Mouse (Mus musculus) MEL-GATA-1-ER (cell line): ENCODE measurements around the gene Cacna1b.

Experiments
- DNase-seq: peaks from one replicate; pipeline ENCODE4 v3.0.0-alpha.2; 2012; ENCODE audit warnings: low read depth; ENCODE audit errors: extremely low read depth

Gene Cacna1b

GRCm38 (mm10) chr2:24719645-24720379, 43.1 kb downstream of the Cacna1b start:
- DNase-seq = no peak

GRCm38 (mm10) chr2:24718906-24719305, 44.0 kb downstream of the Cacna1b start:
- DNase-seq = no peak

GRCm38 (mm10) chr2:24717963-24718362, 45.0 kb downstream of the Cacna1b start:
- DNase-seq = no peak

- DNase-seq = no peak
These were observed 45.5 kb downstream of the Cacna1b start for GRCm38 (mm10) chr2:24717461-24717860.

GRCm38 (mm10) chr2:24705929-24706328, 57.0 kb downstream of the Cacna1b start:
- DNase-seq = no peak

GRCm38 (mm10) chr2:24702208-24702957, 60.6 kb downstream of the Cacna1b start:
- no peak for DNase-seq

- no peak for DNase-seq
These were observed 65.5 kb downstream of the Cacna1b start for GRCm38 (mm10) chr2:24697281-24697980.

- no peak for DNase-seq
These were observed 70.6 kb downstream of the Cacna1b start for GRCm38 (mm10) chr2:24692371-24692770.

GRCm38 (mm10) chr2:24690356-24690755, 72.6 kb downstream of the Cacna1b start:
- no peak for DNase-seq

- DNase-seq = no peak
These were observed 77.6 kb downstream of the Cacna1b start for GRCm38 (mm10) chr2:24685347-24685746.

GRCm38 (mm10) chr2:24684796-24685195, 78.2 kb downstream of the Cacna1b start:
- DNase-seq = no peak

GRCm38 (mm10) chr2:24683266-24683665, 79.7 kb downstream of the Cacna1b start:
- DNase-seq = no peak

- no peak for DNase-seq
These were observed 82.2 kb downstream of the Cacna1b start for GRCm38 (mm10) chr2:24680731-24681130.

GRCm38 (mm10) chr2:24680176-24680575, 82.8 kb downstream of the Cacna1b start:
- DNase-seq = no peak

- no peak for DNase-seq
These were observed 83.8 kb downstream of the Cacna1b start for GRCm38 (mm10) chr2:24679012-24679651.

- no peak for DNase-seq
These were observed 84.4 kb downstream of the Cacna1b start for GRCm38 (mm10) chr2:24678538-24678937.

GRCm38 (mm10) chr2:24678110-24678509, 84.8 kb downstream of the Cacna1b start:
- DNase-seq = no peak

- no peak for DNase-seq
These were observed 85.3 kb downstream of the Cacna1b start for GRCm38 (mm10) chr2:24677629-24678028.

GRCm38 (mm10) chr2:24674432-24675006, 88.4 kb downstream of the Cacna1b start:
- DNase-seq = peak; percentile 23

- no peak for DNase-seq
These were observed 94.4 kb downstream of the Cacna1b start for GRCm38 (mm10) chr2:24668598-24668997.

GRCm38 (mm10) chr2:24664678-24665257, 98.2 kb downstream of the Cacna1b start:
- no peak for DNase-seq
